27 mouse cellular contexts compared by ENCODE assay signal in the genomic region with DNA sequence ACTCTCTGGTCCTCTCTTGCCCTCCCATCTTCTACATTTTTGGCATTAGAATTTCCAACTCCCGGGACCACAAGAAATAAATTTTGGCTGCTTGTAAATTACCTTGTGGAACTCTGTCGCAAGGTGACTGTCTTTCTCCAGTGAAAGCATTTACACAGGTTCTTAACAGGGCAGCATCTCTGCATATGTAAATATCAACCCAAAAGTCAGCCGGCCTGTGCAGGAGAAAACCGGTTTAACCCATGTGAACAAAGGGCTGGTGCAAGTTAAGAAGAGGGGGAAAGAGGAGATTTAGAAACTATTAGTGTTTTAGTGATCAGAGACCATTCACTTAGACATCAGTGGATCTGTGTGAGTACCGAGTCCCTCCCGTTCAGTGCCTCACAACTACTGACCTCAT. TPM values are rescaled to one million over a fixed set of nuclear protein-coding genes. Genes with fewer than 3 reads are reported as not detected.
DNase-seq lines count a peak whose midpoint lies in the region; ATAC-seq lines count a peak whose summit lies in the region.
"Had no signal": no experiment of that assay in that cellular context is flagged by ENCODE, and none has a peak within 500 bp of the region (broad histone marks: within the 10 kb centered on the region; RNA-seq: fewer than 3 reads in every experiment).

No protein-coding gene starts in this region.

- no peaks in the 10 kb centered on the region for H3K9me3 ChIP-seq in embryonic facial prominence, embryonic 14.5 days (ENCODE audit: control insufficient read depth, low read length)
- H3K9me3 ChIP-seq: forebrain, embryonic 15.5 days; G1E; heart, embryonic 12.5 days; hindbrain, embryonic 13.5 days; limb, embryonic 10.5 days; limb, embryonic 15.5 days; liver, embryonic 13.5 days; midbrain, embryonic 15.5 days had no signal

- no peak overlapping the region for H3K4me3 ChIP-seq in embryonic facial prominence, embryonic 14.5 days (ENCODE audit: low read depth, low read length)
- H3K4me3 ChIP-seq: forebrain, embryonic 15.5 days; heart, adult 2 months; heart, embryonic 12.5 days; hindbrain, embryonic 13.5 days; limb, embryonic 10.5 days; limb, embryonic 15.5 days; liver, embryonic 13.5 days; midbrain, embryonic 15.5 days had no signal

- H3K4me2 ChIP-seq in embryonic facial prominence, embryonic 14.5 days (ENCODE audit: low read depth, low read length), result no peak overlapping the region
- H3K4me2 ChIP-seq: forebrain, embryonic 15.5 days; heart, embryonic 12.5 days; hindbrain, embryonic 13.5 days; limb, embryonic 15.5 days; liver, embryonic 13.5 days; midbrain, embryonic 15.5 days had no signal

- no peaks in the 10 kb centered on the region for H3K36me3 ChIP-seq in embryonic facial prominence, embryonic 14.5 days (ENCODE audit: control insufficient read depth, insufficient read depth, low read length)
- H3K36me3 ChIP-seq: forebrain, embryonic 15.5 days; G1E; heart, embryonic 12.5 days; hindbrain, embryonic 13.5 days; limb, embryonic 10.5 days; limb, embryonic 15.5 days; liver, embryonic 13.5 days; midbrain, embryonic 15.5 days had no signal

- peaks cover 8% of the 10 kb centered on the region for H3K4me1 ChIP-seq in embryonic facial prominence, embryonic 14.5 days (ENCODE audit: control insufficient read depth, insufficient read depth, low read length)
- H3K4me1 ChIP-seq: heart, embryonic 12.5 days; hindbrain, embryonic 13.5 days; limb, embryonic 15.5 days; midbrain, embryonic 15.5 days had no signal

- peak; percentile 27 for DNase-seq in kidney, adult 9 months
- DNase-seq in kidney, adult 11 months, result no peak
- DNase-seq in urinary bladder, postnatal 14 days (ENCODE audit: low spot score), result peak; percentile 30
- DNase-seq in urinary bladder, postnatal 4 days (ENCODE audit: low spot score in 2 of 2), result no peak
- no peak for DNase-seq in embryonic facial prominence, embryonic 14.5 days (ENCODE audit: low spot score)
- DNase-seq in urinary bladder, postnatal 36 days (ENCODE audit: low spot score in 2 of 2), result no peak
- no peak for DNase-seq in right cerebral cortex, postnatal 25 days
- DNase-seq: adrenal gland, postnatal 25 days; cerebellum, adult 11-12 months; cerebellum, adult 9-11 months; heart, adult 2 months; heart, postnatal 4 days; layer of hippocampus, postnatal 36 days; liver, embryonic 13.5 days; lung, adult 18-20 months; right cerebral cortex, adult 18-20 months; right cerebral cortex, postnatal 4 days; thymus, adult 2 months; thymus, postnatal 4 days had no signal

- no peaks in the 10 kb centered on the region for H3K27me3 ChIP-seq in embryonic facial prominence, embryonic 14.5 days (replicated peaks; ENCODE audit: control insufficient read depth, insufficient read depth, low read length)
- H3K27me3 ChIP-seq: forebrain, embryonic 15.5 days; hindbrain, embryonic 13.5 days; limb, embryonic 15.5 days; midbrain, embryonic 15.5 days had no signal

- no peak overlapping the region for H3K9ac ChIP-seq in embryonic facial prominence, embryonic 14.5 days (ENCODE audit: low read depth, low read length)
- H3K9ac ChIP-seq: forebrain, embryonic 15.5 days; heart, embryonic 12.5 days; limb, embryonic 15.5 days; liver, embryonic 13.5 days; midbrain, embryonic 15.5 days had no signal

- H3K27ac ChIP-seq in embryonic facial prominence, embryonic 14.5 days (replicated peaks; ENCODE audit: low read depth, low read length), result no peak overlapping the region
- H3K27ac ChIP-seq: forebrain, embryonic 15.5 days; heart, adult 2 months; hindbrain, embryonic 13.5 days; limb, embryonic 10.5 days; limb, embryonic 15.5 days; liver, embryonic 13.5 days; midbrain, embryonic 15.5 days had no signal

- 45% methylated on average over 6 of the region's 6 CpGs for WGBS in embryonic facial prominence, embryonic 14.5 days

- 0 out of 2 replicates have a peak, but pooled peaks have one; percentile 18 for ATAC-seq in embryonic facial prominence, embryonic 14.5 days (ENCODE audit: low read depth)
- ATAC-seq: forebrain, embryonic 15.5 days; intestine, embryonic 16.5 days; midbrain, embryonic 15.5 days had no signal

RNA-seq across cellular contexts. Expression of a gene that starts 15.3 kb away (rescaled TPM):
- 16.4 and 17.4 TPM in 2 replicates for polyA plus RNA-seq in embryonic facial prominence, embryonic 14.5 days (2014; fragmentation: Nextera tagmentation; extraction: Ambion mirVana)

Comparison
In these comparisons a context has a peak if more than half of its experiments do, and no peak if none do; other contexts are left out.
1. DNase-seq: peak in kidney, adult 9 months (single experiment) and urinary bladder, postnatal 14 days (single experiment); none in kidney, adult 11 months (single experiment), urinary bladder, postnatal 4 days (0 of 2), embryonic facial prominence, embryonic 14.5 days (single experiment), urinary bladder, postnatal 36 days (0 of 2) and right cerebral cortex, postnatal 25 days (single experiment).